Mouse (Mus musculus) layer of hippocampus, adult 2 months (tissue): ENCODE results near the gene Stub1. TPM values are rescaled to one million over a fixed set of nuclear protein-coding genes. Genes with fewer than 3 reads are reported as not detected.
"Not testable (repeated sequence)": the region's sequence is repeated elsewhere in the genome, so short reads cannot be mapped to it uniquely, and the experiment has no call there.

Experiments
- DNase-seq, 2 experiments: peaks; one replicate each; pipeline ENCODE4 v3.0.0; 2022; ENCODE audit warnings: low spot score in 2 of 2
- H3K27ac ChIP-seq: fragments of 200-600 bp; 2 replicates; pipeline ENCODE4 v1.8.1; 2022
- H3K4me3 ChIP-seq: fragments of 200-600 bp; 2 replicates; pipeline ENCODE4 v1.8.1; 2022; ENCODE audit warnings: mild to moderate bottlenecking
- CTCF ChIP-seq: fragments of 200-600 bp; conservative IDR thresholded peaks from 2 replicates; pipeline ENCODE4 v1.8.1; 2022; ENCODE audit warnings: antibody characterized with exemption, mild to moderate bottlenecking, moderate library complexity
- total RNA-seq, 2 experiments: library from RNA; stranded (reverse); gene quantifications; 2 replicates each; pipeline ENCODE4 v1.2.3; 2021

Stub1 gene
- total RNA-seq, 2 experiments from 2014 or later, result 164 to 175 TPM

DNA sequence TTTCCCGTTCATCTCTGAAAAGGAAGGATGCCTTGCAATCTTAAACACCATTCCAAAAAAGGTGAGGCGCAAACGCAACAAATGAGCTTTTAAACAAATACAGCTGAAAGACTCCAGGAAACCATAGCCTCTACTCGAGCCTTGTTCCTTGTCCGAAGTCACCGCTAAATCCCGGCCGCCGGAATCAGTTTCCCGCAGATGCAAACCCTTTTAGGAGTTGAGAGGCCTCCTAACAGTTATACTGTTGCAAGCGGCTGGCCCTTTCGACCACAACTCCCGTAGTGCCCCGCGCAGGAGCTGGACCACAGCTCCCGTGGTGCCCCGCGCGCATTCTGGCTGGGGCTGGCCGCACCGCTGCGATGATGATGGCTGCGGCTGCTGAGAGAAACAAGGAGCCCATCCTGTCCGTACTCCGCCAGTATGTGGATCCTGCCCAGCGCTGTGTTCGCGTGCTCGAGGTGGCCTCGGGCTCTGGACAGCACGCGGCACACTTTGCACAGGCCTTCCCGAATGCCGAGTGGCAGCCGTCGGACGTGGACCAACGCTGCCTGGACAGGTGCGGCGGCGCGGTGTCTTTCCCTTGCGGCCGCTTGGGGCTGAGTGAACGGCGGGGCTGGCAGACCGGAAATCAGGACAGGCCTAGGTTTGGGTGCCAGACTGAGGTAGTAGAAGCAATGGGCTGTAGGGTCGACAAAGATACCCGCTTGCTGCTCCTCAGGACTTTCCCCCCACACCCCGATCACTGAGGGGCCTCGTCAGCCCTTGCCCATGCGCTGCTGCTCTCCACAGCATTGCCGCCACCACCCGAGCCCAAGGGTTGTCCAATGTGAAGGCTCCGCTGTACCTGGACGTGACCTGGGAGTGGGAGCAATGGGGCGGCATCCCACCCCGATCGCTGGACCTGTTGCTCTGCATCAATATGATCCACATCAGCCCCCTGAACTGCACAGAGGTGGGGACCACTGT lies 42.2 kb upstream of the Stub1 start:
- H3K4me3 ChIP-seq, result peak overlapping the region; percentile 99
- DNase-seq, result peak; percentile 92 to 94
- H3K27ac ChIP-seq, result peak overlapping the region; percentile 97
- peak; percentile 55 for TF ChIP-seq CTCF

DNA sequence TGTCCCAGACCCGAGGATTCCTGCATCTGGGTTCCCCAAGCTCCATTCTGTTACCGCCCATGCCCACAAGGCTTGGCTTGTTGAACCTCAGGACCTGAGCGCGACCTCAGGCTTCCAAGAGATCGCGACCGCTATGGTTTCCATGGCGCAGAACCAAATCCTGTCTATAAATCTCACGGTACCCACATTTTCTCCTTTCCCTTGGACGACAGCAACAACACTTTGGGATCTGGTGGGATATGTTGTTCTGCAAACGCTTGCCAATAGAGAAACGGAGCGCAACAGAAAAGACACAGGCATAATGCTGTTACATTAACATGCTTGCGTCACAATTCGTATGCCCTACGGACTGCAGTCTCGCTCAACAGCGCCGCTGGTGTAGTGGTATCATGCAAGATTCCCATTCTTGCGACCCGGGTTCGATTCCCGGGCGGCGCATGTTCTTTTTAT lies 41.5 kb upstream of the Stub1 start, which contains the start of gene Mettl26:
TSS of gene Mettl26 (plus strand) at position 354 of the 450 bp plus-strand sequence.
- peak within 1 kb of the TSS; percentile 97 for H3K27ac ChIP-seq
- DNase-seq, result peak; percentile 95 to 99
- H3K4me3 ChIP-seq, result peak within 1 kb of the TSS; percentile 99
- TF ChIP-seq CTCF, result peak; percentile 38

- DNase-seq, result no peak
- TF ChIP-seq CTCF, result no peak
- Histone ChIP-seq H3K27ac (peak overlapping the region; percentile 97), H3K4me3 (peak overlapping the region; percentile 99)
These were observed 41.0 kb upstream of the Stub1 start for GRCm38 (mm10) chr17:25874148-25874720.

DNA sequence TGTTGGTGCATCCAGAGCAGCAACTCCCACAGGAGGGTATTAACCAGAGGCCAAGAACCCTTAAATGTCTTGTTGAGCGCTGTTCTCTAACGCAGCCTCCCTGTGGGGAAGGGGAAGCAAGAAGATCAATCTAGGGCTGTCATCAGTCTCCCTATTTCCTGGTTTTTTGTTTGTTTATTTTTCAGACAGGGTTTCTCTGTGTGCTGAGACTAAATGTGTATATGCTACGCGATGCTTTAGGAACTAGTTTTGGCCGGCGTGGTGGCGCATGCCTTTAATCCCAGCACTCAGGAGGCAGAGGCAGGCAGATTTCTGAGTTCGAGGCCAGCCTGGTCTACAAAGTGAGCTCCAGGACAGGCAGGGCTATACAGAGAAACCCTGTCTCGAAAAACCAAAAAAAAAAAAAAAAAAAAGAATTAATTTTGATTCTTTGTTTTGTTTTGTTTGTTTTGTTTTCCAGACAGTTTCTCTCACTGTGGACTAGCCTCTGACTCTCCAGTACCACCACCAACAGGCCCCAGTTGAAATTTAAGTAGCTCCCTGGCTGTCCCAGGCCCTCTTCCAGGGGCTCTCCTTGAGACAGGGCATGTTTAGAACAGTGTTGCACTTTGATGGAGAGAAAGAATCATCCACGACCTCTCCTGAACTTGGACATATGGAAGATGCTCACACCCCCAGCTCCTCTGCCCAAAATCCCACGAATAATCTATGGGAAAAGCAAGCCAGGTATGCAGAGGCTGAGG lies 40.4 kb upstream of the Stub1 start:
- TF ChIP-seq CTCF, result no peak
- H3K4me3 ChIP-seq, result no peak overlapping the region; the same call in 1 of the 2 replicates
- no peak for DNase-seq
- peak overlapping the region; percentile 97; the same call in 1 of the 2 replicates for H3K27ac ChIP-seq

DNA sequence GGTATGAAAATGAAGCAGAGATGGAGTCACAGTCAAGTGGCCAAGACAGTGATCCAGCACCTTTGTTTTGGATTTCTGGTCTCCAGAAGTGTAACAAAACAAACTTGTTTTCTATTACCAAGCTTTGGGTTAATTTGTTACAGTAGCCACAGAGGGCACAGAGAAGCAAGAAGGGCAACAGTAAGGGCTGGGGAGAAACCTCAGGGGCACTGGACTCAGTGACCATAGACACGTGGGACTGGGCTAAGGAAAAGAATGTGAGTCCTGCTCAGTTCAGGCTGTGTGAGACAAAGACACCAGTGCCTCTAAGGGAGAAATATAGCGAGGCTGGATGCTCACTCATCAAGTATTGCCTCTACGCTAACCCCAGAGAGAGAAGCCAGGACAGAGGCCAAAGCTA lies 39.5 kb upstream of the Stub1 start:
- no peak for TF ChIP-seq CTCF
- H3K4me3 ChIP-seq, result no peak overlapping the region
- no peak overlapping the region for H3K27ac ChIP-seq
- DNase-seq, result no peak

GRCm38 (mm10) chr17:25871566-25871965 lies 38.4 kb upstream of the Stub1 start:
- not testable (repeated sequence) for H3K4me3 ChIP-seq, H3K27ac ChIP-seq, DNase-seq

DNA sequence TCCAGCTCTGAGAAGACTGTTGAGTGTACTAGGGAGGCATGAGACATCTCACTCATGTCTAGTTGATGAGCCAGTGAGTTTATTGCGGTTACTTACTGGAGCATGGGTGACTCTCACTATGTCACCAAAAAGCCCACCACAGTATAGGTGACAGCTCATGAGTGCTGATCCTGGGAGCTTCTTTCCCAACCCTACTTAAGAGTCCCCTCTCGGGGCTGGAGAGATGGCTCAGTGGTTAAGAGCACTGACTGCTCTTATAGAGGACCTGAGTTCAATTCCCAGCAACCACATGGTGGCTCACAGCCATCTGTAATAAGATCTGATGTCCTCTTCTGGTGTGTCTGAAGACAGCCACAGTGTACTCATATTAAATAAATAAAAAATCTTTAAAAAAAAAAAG lies 36.8 kb upstream of the Stub1 start:
- H3K4me3 ChIP-seq, result no peak overlapping the region
- H3K27ac ChIP-seq, result no peak overlapping the region
- TF ChIP-seq CTCF, result no peak
- no peak for DNase-seq

- no peak overlapping the region for H3K27ac ChIP-seq
- TF ChIP-seq CTCF, result no peak
- no peak overlapping the region for H3K4me3 ChIP-seq
- no peak for DNase-seq
These were observed 36.3 kb upstream of the Stub1 start for GRCm38 (mm10) chr17:25869498-25869897.

DNA sequence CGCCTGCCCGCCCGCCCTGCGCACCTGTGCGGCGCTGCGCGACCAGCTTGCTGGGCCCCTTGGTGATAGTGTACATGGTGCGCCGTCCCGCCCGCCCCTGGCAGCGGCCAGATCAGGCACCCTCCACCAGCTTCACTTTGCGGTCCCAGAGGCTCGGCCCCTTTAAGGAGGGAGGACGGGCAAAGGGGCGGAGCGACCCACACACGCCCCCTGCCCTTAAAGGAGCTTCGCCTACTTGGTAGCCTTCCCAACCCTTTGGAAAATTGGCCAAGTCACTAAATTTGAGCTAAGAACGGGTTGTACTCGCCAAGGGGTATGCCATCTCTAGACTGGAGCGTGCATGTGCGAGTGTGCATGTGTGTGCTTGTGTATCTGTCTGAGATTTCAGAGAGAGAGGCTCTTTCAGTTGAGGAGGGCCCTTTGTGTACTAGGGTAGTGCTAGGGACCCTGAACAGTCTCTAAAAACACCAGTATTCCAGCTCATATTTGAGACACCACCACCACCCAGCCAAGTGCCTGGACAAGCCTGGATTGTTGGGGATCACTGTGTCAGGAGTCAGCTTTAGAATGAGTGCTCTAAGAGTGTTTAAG lies 35.5 kb upstream of the Stub1 start, which contains the start of gene Mcrip2:
TSS of gene Mcrip2 (minus strand) at position 164 of the 591 bp plus-strand sequence.
- DNase-seq, result peak; percentile 85 to 87
- Histone ChIP-seq H3K4me3 (peak within 1 kb of the TSS; percentile 70), H3K27ac (peak within 1 kb of the TSS; percentile 94)
- peak; percentile 28 for TF ChIP-seq CTCF

- H3K4me3 ChIP-seq, result peak overlapping the region; percentile 70
- DNase-seq, result no peak
These were observed 34.8 kb upstream of the Stub1 start for GRCm38 (mm10) chr17:25867836-25868600.

GRCm38 (mm10) chr17:25867509-25867835 lies 34.3 kb upstream of the Stub1 start:
- Histone ChIP-seq H3K27ac (peak overlapping the region; percentile 94; the same call in 1 of the 2 replicates), H3K4me3 (peak overlapping the region; percentile 70)
- no peak for DNase-seq
- no peak for TF ChIP-seq CTCF

More at GRCm38 (mm10) chr17:25867836-25868600, 34.8 kb upstream of the Stub1 start:
- H3K27ac ChIP-seq, result peak overlapping the region; percentile 94
- TF ChIP-seq CTCF, result no peak

GRCm38 (mm10) chr17:25866172-25866571 lies 33.0 kb upstream of the Stub1 start:
- Histone ChIP-seq H3K4me3 (no peak overlapping the region), H3K27ac (no peak overlapping the region)
- no peak for TF ChIP-seq CTCF
- DNase-seq, result no peak
